Mouse (Mus musculus) small intestine, adult 2 months (tissue): Measurements from ENCODE around the gene Slc5a6. TPM values are rescaled to one million over a fixed set of nuclear protein-coding genes. Genes with fewer than 3 reads are reported as not detected.
A peak's percentile ranks its signal among the peaks of the same experiment; 100 is the strongest.

Experiments
- H3K27ac ChIP-seq: fragments of 200-500 bp; 2 replicates; pipeline ENCODE4 v1.5.1; 2012; ENCODE audit warnings: low read depth, low read length, control low read depth, inconsistent platforms; ENCODE audit not compliant: insufficient read depth
- H3K27me3 ChIP-seq: fragments of 200-500 bp; 2 replicates; pipeline ENCODE4 v1.6.1; 2012; ENCODE audit warnings: mild to moderate bottlenecking, moderate library complexity, low read length, inconsistent platforms; ENCODE audit not compliant: control insufficient read depth, insufficient read depth
- H3K36me3 ChIP-seq: fragments of 200-500 bp; 2 replicates; pipeline ENCODE4 v1.6.1; 2012; ENCODE audit warnings: mild to moderate bottlenecking, low read length, control low read depth, inconsistent platforms; ENCODE audit not compliant: control insufficient read depth, insufficient read depth
- H3K4me1 ChIP-seq: fragments of 200-500 bp; 2 replicates; pipeline ENCODE4 v1.6.1; 2012; ENCODE audit warnings: low read length, inconsistent platforms, mixed read lengths; ENCODE audit not compliant: control insufficient read depth, insufficient read depth, insufficient read length
- H3K4me3 ChIP-seq: fragments of 200-500 bp; 2 replicates; pipeline ENCODE4 v1.5.1; 2012; ENCODE audit warnings: low read depth, mild to moderate bottlenecking, control low read depth, inconsistent platforms, low read length, moderate library complexity
- CTCF ChIP-seq: fragments of 200-500 bp; IDR thresholded peaks from 2 replicates; pipeline ENCODE4 v1.5.1; 2012; ENCODE audit warnings: low read depth, mild to moderate bottlenecking, control low read depth, inconsistent platforms, low read length, moderate library complexity, mixed read lengths; ENCODE audit not compliant: insufficient replicate concordance, insufficient read length; ENCODE audit errors: extremely low read depth
- POLR2A ChIP-seq: fragments of 200-500 bp; IDR thresholded peaks from 2 replicates; pipeline ENCODE4 v1.6.1; 2012; ENCODE audit warnings: low read depth, mild to moderate bottlenecking, control low read depth, inconsistent platforms, low read length, moderate library complexity
- WGBS: fragments of 180-500 bp; shearing (Covaris S2); methylation state at CpG from one replicate; pipeline ENCODE4 v1.1.7; 2018; 5-methylcytosine and 5-hydroxymethylcytosine counted together
- polyA plus RNA-seq: library from polyadenylated mRNA; depleted of rRNA; stranded (reverse); fragments of >200 nt; gene quantifications from 2 replicates; pipeline ENCODE4 v1.2.3, GENCODE M21; 2012; rRNA removed

Gene Slc5a6
- 14.5 and 75.0 TPM in 2 replicates for polyA plus RNA-seq

GRCm38 (mm10) chr5:31048763-31049641, at the start of gene Slc5a6:
Gene Slc5a6, minus strand, starts transcription at chr5:31048924.
- Histone ChIP-seq H3K36me3 (0 out of 2 replicates have a peak, but pooled peaks cover 5% of the 10 kb centered on the region), H3K27me3 (no peaks in the 10 kb centered on the region), H3K27ac (peak within 1 kb of the TSS; percentile 96), H3K4me1 (no peaks in the 10 kb centered on the region; the same call in 1 of the 2 replicates), H3K4me3 (peak within 1 kb of the TSS; percentile 79)
- TF ChIP-seq POLR2A (no peak), CTCF (peak; percentile 64; the same call in 1 of the 2 replicates)
- WGBS = under 1% methylated on average over 23 of the region's 23 CpGs

- Histone ChIP-seq H3K27me3 (peaks cover 51% of the 10 kb centered on the region), H3K4me1 (peaks cover 16% of the 10 kb centered on the region), H3K4me3 (peak overlapping the region; percentile 47), H3K27ac (no peak overlapping the region), H3K36me3 (no peaks in the 10 kb centered on the region)
- 33% methylated on average over 11 of the region's 11 CpGs for WGBS
- no peak for TF ChIP-seq POLR2A
- no peak for TF ChIP-seq CTCF
Observed at GRCm38 (mm10) chr5:31095711-31096480, 47.2 kb upstream of the Slc5a6 start.

- TF ChIP-seq POLR2A (no peak), CTCF (no peak)
- no peaks in the 10 kb centered on the region for H3K36me3 ChIP-seq
- H3K27ac ChIP-seq = no peak overlapping the region
- H3K4me1 ChIP-seq = peaks cover 16% of the 10 kb centered on the region
- under 1% methylated on average over 59 of the region's 59 CpGs for WGBS
- peak overlapping the region; percentile 47 for H3K4me3 ChIP-seq
- H3K27me3 ChIP-seq = peaks cover 58% of the 10 kb centered on the region
Observed at GRCm38 (mm10) chr5:31094799-31095691, 46.3 kb upstream of the Slc5a6 start.

- H3K4me1 ChIP-seq = peaks cover 16% of the 10 kb centered on the region
- H3K27me3 ChIP-seq = peaks cover 58% of the 10 kb centered on the region
- no peaks in the 10 kb centered on the region for H3K36me3 ChIP-seq
- H3K4me3 ChIP-seq = peak overlapping the region; percentile 47
- TF ChIP-seq POLR2A (no peak), CTCF (no peak)
- WGBS = 2% methylated on average over 29 of the region's 29 CpGs
- no peak overlapping the region for H3K27ac ChIP-seq
Observed at GRCm38 (mm10) chr5:31094100-31094798, 45.5 kb upstream of the Slc5a6 start.

GRCm38 (mm10) chr5:31093151-31094041, 44.7 kb upstream of the Slc5a6 start:
- Histone ChIP-seq H3K4me3 (peak overlapping the region; percentile 64), H3K36me3 (no peaks in the 10 kb centered on the region), H3K27me3 (peaks cover 58% of the 10 kb centered on the region), H3K4me1 (peaks cover 16% of the 10 kb centered on the region), H3K27ac (no peak overlapping the region)
- no peak for TF ChIP-seq CTCF
- no peak for TF ChIP-seq POLR2A
- 2% methylated on average over 50 of the region's 54 CpGs for WGBS
